Mouse (Mus musculus) megakaryocyte, embryonic 14.5 days (primary cell): ENCODE results near the gene Bean1.

Source experiments
- FLI1 ChIP-seq: IDR thresholded peaks from 2 replicates; pipeline ENCODE4 v1.6.1; 2012; ENCODE audit warnings: low read length, inconsistent platforms, mixed read lengths
- GATA1 ChIP-seq: IDR thresholded peaks from 3 replicates; pipeline ENCODE4 v1.6.1; 2012; ENCODE audit warnings: mixed read lengths, low read length, inconsistent platforms, borderline replicate concordance

- TF ChIP-seq GATA1 = no peak
- TF ChIP-seq FLI1 = no peak
Measured at GRCm38 (mm10) chr8:104201622-104202021, 31.4 kb downstream of the Bean1 start.
